Mouse (Mus musculus): Measurements from ENCODE around the gene Scd1.

Scd1 gene

DNA sequence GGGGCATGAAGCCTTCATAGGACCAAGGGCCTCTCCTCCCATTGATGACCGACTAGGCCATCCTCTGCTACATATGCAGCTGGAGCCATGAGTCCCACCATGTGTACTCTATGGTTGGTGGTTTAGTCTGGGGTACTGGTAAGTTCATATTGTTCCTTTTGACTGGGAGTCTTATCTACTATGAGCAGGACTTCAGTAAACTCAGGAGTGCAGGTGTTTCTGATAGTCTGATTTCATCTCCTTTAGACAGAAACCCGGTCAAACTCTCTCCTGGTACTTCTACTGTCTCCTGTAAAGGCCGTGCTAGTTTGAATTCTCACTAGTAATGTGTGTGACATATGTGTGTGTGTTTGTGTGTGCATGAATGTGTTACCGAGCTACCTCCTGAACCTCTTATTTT lies 41.9 kb downstream of the Scd1 start:
- DNase-seq (ENCODE audit: low read depth, low spot score), result no peak

DNA sequence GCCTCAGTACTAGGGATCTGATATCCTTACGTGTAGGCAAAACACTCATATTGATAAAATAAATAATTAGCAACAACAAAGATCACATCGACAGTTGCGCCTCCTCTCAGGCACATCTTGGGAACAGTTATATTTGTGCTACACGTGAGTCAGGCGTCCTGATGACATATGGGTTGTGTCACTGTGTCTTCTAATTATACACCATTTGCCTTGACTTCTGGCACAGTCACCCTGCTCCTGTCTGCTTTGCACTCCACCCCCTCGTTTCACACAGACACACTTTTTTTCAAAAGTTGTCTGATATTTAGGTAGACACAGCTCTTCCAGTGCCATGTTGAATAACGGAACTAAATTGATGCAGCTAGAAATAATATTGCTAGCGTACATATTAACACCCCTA lies 43.6 kb downstream of the Scd1 start:
- no peak for DNase-seq (ENCODE audit: low read depth, low spot score)

DNA sequence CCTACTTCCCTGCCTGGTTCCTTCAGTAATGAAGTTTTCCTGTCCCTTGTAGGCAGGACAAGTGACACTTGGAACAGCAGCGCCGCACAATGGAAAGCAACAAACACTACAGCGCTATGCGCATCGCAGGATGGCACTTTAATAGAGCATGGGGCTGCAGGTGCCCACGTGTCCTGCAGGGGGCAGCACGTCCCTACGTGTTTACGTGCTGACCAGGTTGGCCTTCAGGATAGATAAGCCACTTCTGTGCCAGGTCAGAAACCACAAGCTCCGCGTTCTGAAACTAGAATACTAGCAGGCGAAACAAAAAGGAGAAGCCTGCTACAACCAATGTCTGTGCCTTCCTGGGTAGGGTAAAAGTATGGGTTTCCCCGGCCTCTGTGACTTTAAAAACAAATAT lies 44.1 kb downstream of the Scd1 start:
- peak; percentile 69 for DNase-seq (ENCODE audit: low read depth, low spot score)

DNA sequence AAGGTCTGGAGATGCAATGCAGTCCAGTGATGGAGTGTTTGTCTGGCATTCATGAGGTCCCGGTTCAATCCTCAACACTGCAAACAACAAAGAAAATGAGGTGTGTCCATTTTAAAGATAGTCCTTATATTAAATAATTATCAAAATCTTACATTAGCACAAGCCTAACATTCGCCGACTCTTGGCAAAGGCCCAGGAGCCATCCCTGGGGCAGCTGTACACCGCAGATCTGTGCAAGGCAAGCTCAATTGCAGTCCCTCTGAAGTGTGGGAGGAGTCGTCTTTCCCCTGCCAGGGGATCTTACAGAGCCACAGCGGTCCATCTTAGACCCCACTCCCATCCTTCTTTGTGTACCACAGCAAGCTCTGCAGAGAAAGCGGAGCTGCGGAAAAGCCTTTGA lies 49.0 kb downstream of the Scd1 start:
- no peak for DNase-seq (ENCODE audit: low read depth, low spot score)

DNA sequence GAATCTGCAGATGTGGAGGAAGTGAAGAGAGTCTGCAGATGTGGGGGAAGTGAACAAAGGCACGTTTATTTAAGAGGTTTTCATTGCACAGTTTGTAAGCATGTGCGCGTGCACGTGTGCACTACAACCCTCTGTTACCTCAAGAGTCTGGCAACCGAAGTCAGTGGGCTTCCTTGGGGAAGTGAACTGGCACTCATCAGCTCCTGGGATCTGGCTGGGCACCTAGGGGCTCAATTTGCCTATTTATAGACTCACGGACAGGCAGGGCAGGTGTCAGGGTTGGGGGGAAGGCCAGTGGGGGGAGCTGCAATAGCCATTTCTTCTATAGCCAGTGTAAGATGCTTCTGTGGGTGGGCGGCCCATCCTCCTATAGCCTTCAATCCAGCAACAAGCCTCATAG lies 55.9 kb downstream of the Scd1 start:
- no peak for DNase-seq (ENCODE audit: low read depth, low spot score)

DNA sequence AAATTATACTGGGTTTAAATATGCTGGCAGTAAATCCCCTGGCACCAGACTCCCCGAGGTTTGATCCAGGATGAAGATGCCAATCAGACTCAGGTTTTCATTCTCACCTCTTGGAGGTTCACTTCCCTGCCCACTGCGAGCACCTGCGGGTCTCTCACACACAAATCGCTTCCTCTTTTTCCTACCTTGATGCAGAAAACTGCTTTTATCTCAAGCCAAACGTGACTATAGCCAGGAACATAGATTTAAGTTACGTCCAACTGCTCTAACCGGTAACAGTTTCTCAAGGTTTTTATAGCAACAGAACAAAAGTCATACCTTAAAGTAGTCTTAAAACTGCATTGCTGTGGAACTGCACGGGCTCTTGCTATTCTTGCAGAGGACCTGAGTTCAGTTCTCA lies 58.0 kb downstream of the Scd1 start:
- no peak for DNase-seq (ENCODE audit: low read depth, low spot score)

All from CD4-positive helper T cell, adult 2 months (primary cell).